Mouse (Mus musculus) spleen, adult 2 months (tissue): ENCODE results near the gene Ntn1. TPM values are rescaled to one million over a fixed set of nuclear protein-coding genes. Genes with fewer than 3 reads are reported as not detected.

Experiments
- DNase-seq, 2 experiments: peaks; one replicate each; pipeline versions ENCODE4 v3.0.0 to v3.0.0-alpha.2; 2012 to 2021; ENCODE audit warnings: low spot score in 2 of 2, low read depth in 1 of 2
- H3K27ac ChIP-seq: fragments of 200-500 bp; 2 replicates; pipeline ENCODE4 v1.5.1; 2012; ENCODE audit warnings: low read length, inconsistent platforms; ENCODE audit not compliant: insufficient read depth
- H3K27me3 ChIP-seq: fragments of 200-500 bp; 2 replicates; pipeline ENCODE4 v1.6.1; 2012; ENCODE audit warnings: mild to moderate bottlenecking, moderate library complexity, low read length, inconsistent platforms; ENCODE audit not compliant: control insufficient read depth, insufficient read depth
- H3K36me3 ChIP-seq: fragments of 200-500 bp; 2 replicates; pipeline ENCODE4 v1.6.1; 2012; ENCODE audit warnings: mild to moderate bottlenecking, low read length, inconsistent platforms; ENCODE audit not compliant: control insufficient read depth, insufficient read depth
- H3K4me1 ChIP-seq: fragments of 200-500 bp; 2 replicates; pipeline ENCODE4 v1.6.1; 2011; ENCODE audit warnings: inconsistent platforms; ENCODE audit not compliant: control insufficient read depth, insufficient read depth, insufficient read length
- H3K4me3 ChIP-seq: fragments of 200-500 bp; 2 replicates; pipeline ENCODE4 v1.5.1; 2011; ENCODE audit warnings: mild to moderate bottlenecking, inconsistent platforms; ENCODE audit not compliant: insufficient read depth, insufficient read length; ENCODE audit errors: extremely low read depth
- CTCF ChIP-seq: fragments of 200-500 bp; IDR thresholded peaks from 2 replicates; pipeline ENCODE4 v1.5.1; 2011; ENCODE audit warnings: mild to moderate bottlenecking, inconsistent platforms; ENCODE audit not compliant: insufficient read depth, insufficient read length, insufficient replicate concordance; ENCODE audit errors: extremely low read depth
- POLR2A ChIP-seq: fragments of 200-500 bp; IDR thresholded peaks from 2 replicates; pipeline ENCODE4 v1.6.1; 2011; ENCODE audit warnings: low read depth, low read length, inconsistent platforms
- WGBS: fragments of 180-500 bp; shearing (Covaris S2); methylation state at CpG from one replicate; pipeline ENCODE4 v1.1.7; 2018; 5-methylcytosine and 5-hydroxymethylcytosine counted together
- polyA plus RNA-seq: library from polyadenylated mRNA; depleted of rRNA; stranded (reverse); fragments of >200 nt; gene quantifications from 2 replicates; pipeline ENCODE4 v1.2.3, GENCODE M21; 2012

Ntn1 gene
- polyA plus RNA-seq, 1 experiment: 3.8 TPM

DNA sequence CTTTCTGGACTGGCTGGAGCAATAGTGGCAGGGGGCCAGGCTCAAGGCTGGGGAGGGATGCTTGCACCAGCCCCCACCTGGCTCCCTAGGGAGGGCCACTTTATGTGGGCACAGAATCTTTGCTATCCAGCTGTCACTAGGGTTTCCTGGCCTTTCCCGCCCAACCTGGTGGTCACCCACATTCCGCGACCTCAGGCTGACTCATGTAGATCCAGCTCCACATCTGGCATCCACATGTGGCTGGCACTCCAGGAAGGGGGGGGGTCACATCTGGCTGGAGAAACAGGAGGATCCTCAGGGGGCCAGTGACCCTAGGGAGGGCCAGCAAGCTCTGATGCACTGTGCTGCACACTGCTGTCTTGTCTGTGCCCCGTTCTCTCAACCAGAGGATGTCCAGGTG is 179.9 kb downstream of the Ntn1 start:
- DNase-seq: no peak
- 80% methylated on average over 4 of the region's 4 CpGs for WGBS
- Histone ChIP-seq H3K4me1 (no peaks in the 10 kb centered on the region), H3K27ac (no peak overlapping the region), H3K4me3 (no peak overlapping the region), H3K27me3 (no peaks in the 10 kb centered on the region), H3K36me3 (no peaks in the 10 kb centered on the region)
- TF ChIP-seq CTCF (no peak), POLR2A (no peak)

DNA sequence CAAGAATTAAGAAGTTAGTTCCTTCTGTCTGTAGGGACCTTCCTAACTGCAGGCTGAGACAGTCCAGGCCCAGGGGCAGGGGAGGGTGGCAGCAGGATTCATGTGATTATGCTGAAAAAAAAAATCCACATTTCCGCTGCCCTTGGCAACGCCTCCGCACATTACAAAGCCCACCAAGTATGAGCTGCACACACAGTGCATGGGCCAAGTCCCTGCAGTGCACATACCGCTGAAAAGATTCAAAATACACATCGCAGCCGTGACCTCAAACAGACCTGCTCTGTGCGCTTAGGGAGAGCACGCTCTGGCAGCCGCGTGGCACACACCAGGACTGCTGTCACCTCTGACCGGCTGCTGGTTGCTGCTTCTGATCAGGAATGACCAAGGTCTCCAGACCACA is 184.6 kb downstream of the Ntn1 start:
- 93% methylated on average over 11 of the region's 11 CpGs for WGBS
- no peaks in the 10 kb centered on the region for H3K27me3 ChIP-seq
- TF ChIP-seq CTCF (no peak), POLR2A (no peak)
- H3K36me3 ChIP-seq: no peaks in the 10 kb centered on the region
- no peak overlapping the region for H3K4me3 ChIP-seq
- no peak overlapping the region for H3K27ac ChIP-seq
- DNase-seq: no peak
- H3K4me1 ChIP-seq: peaks cover 4% of the 10 kb centered on the region; the same call in 1 of the 2 replicates

- no peaks in the 10 kb centered on the region for H3K27me3 ChIP-seq
- H3K36me3 ChIP-seq: no peaks in the 10 kb centered on the region
- peaks cover 4% of the 10 kb centered on the region; the same call in 1 of the 2 replicates for H3K4me1 ChIP-seq
- DNase-seq: no peak
- no peak for TF ChIP-seq POLR2A
- no peak for TF ChIP-seq CTCF
- WGBS: 87% methylated on average over 6 of the region's 6 CpGs
- no peak overlapping the region for H3K27ac ChIP-seq
- no peak overlapping the region for H3K4me3 ChIP-seq
Observed at GRCm38 (mm10) chr11:68215206-68215912, 185.3 kb downstream of the Ntn1 start.

- no peak for TF ChIP-seq POLR2A
- TF ChIP-seq CTCF: no peak
- peaks cover 4% of the 10 kb centered on the region; the same call in 1 of the 2 replicates for H3K4me1 ChIP-seq
- H3K27ac ChIP-seq: no peak overlapping the region
- H3K4me3 ChIP-seq: no peak overlapping the region
- H3K27me3 ChIP-seq: no peaks in the 10 kb centered on the region
- no peaks in the 10 kb centered on the region for H3K36me3 ChIP-seq
- WGBS: 89% methylated on average over 9 of the region's 9 CpGs
- no peak for DNase-seq
Observed at GRCm38 (mm10) chr11:68214496-68215205, 186.0 kb downstream of the Ntn1 start.

DNA sequence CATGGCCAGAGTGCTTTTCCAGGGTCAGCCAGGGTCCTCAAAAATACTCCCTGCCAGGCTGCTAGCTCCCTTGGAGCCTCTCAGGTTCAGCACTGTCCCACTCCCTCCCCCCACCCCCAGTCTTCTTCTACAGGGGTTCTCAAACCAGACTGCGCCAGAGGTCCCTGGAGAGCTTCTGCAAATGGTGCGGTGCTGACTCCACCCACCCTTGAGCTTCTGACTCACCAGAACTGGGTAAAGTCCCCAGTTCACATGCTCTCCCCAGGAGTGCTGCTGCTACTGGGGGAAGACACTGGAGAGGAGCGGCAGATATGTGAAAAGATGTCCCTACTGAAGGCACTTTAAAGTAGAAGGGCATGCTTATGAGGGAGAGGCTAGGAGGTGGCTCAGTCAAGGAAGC is 186.7 kb downstream of the Ntn1 start:
- WGBS: 29% methylated on average over 3 of the region's 3 CpGs
- no peaks in the 10 kb centered on the region for H3K36me3 ChIP-seq
- DNase-seq: no peak
- peaks cover 4% of the 10 kb centered on the region; the same call in 1 of the 2 replicates for H3K4me1 ChIP-seq
- TF ChIP-seq POLR2A: no peak
- TF ChIP-seq CTCF: no peak
- H3K4me3 ChIP-seq: no peak overlapping the region
- H3K27ac ChIP-seq: no peak overlapping the region
- no peaks in the 10 kb centered on the region for H3K27me3 ChIP-seq

- Histone ChIP-seq H3K27me3 (no peaks in the 10 kb centered on the region), H3K36me3 (no peaks in the 10 kb centered on the region), H3K4me3 (no peak overlapping the region), H3K4me1 (peaks cover 4% of the 10 kb centered on the region; the same call in 1 of the 2 replicates), H3K27ac (no peak overlapping the region)
- WGBS: 87% methylated on average over 8 of the region's 8 CpGs
- TF ChIP-seq CTCF (no peak), POLR2A (no peak)
- DNase-seq: no peak
Observed at GRCm38 (mm10) chr11:68211924-68212578, 188.6 kb downstream of the Ntn1 start.
